Mouse (Mus musculus) erythroblast, embryonic 14.5 days (primary cell): ENCODE measurements around the gene Hsd17b7. TPM values are rescaled to one million over a fixed set of nuclear protein-coding genes. Genes with fewer than 3 reads are reported as not detected.

Source experiments
- H3K27me3 ChIP-seq: 2 replicates; pipeline ENCODE4 v1.6.1; 2012; ENCODE audit warnings: inconsistent platforms; ENCODE audit not compliant: control insufficient read depth
- H3K36me3 ChIP-seq: 2 replicates; pipeline ENCODE4 v1.6.1; 2012; ENCODE audit warnings: mild to moderate bottlenecking, inconsistent platforms; ENCODE audit not compliant: control insufficient read depth
- H3K4me1 ChIP-seq: 2 replicates; pipeline ENCODE4 v1.6.1; 2012; ENCODE audit warnings: inconsistent platforms; ENCODE audit not compliant: control insufficient read depth
- H3K4me3 ChIP-seq: replicated peaks from 2 replicates; pipeline ENCODE3; 2012; ENCODE audit warnings: moderate library complexity, mild to moderate bottlenecking, inconsistent platforms
- H3K9me3 ChIP-seq: 2 replicates; pipeline ENCODE4 v1.6.1; 2012; ENCODE audit warnings: low read length, inconsistent platforms, mixed read lengths; ENCODE audit not compliant: control insufficient read depth
- GATA1 ChIP-seq: IDR thresholded peaks from 2 replicates; pipeline ENCODE4 v1.6.1; 2012; ENCODE audit warnings: low read length, inconsistent platforms, mixed read lengths
- TAL1 ChIP-seq: IDR thresholded peaks from 3 replicates; pipeline ENCODE4 v1.6.1; 2012; ENCODE audit warnings: low read length, inconsistent platforms, mixed read lengths
- polyA plus RNA-seq: library from polyadenylated mRNA; stranded (reverse); fragments of >175 nt; gene quantifications from 2 replicates; pipeline ENCODE4 v1.2.3, GENCODE M21; 2012

Hsd17b7 gene
- polyA plus RNA-seq, 1 experiment: 0.02 TPM

DNA sequence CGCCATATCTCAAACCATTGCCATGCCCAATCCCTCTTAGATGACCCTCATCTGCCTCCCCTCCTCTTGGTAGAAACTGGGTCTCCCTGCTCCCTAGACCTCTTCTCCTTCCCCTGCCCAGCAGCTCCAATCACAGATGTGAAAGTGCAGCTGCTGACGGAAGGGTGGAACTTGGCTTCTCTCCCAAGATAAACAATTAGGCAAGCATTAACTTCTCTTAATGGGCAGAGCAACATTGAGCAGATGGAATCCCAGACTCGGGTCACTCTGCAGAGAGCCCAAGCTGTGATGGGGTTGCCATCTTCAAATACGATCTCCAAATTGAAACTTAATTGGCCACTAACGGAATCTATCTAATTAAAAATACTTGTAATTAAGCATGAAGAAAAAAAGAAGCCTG, 59.9 kb downstream of the Hsd17b7 start:
- Histone ChIP-seq H3K9me3 (peaks cover 5% of the 10 kb centered on the region; the same call in 1 of the 2 replicates), H3K36me3 (no peaks in the 10 kb centered on the region)
- TF ChIP-seq TAL1 (no peak), GATA1 (no peak)

DNA sequence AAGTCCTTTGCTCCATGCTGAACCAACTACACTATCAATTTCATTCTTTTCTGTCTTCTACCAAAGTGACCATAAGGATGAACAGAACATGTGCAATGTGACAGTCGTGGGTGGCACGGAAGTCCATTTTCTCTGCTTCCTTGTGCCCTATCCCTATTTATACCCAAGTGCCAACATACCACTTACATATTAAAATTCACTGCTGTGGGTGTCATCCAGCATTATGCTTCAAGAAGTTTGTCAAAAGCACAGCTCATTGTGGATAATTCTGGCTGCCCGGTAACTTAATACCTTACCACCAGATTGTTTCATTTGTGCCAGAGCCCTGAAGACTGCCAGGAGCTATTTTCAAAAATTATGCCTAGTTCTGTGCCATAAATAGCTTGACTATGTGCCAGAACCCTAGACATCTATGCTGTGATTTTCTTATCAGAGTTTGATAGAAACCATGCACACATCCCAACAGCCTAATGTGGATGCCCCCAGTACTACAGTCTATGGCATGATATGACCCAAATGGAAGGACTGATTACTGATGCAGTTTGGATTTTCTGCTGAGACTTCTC, 68.2 kb downstream of the Hsd17b7 start:
- TF ChIP-seq TAL1 (no peak), GATA1 (no peak)
- Histone ChIP-seq H3K36me3 (no peaks in the 10 kb centered on the region), H3K4me1 (no peaks in the 10 kb centered on the region), H3K9me3 (no peaks in the 10 kb centered on the region; the same call in 1 of the 2 replicates), H3K27me3 (no peaks in the 10 kb centered on the region), H3K4me3 (no peak overlapping the region)

More for the DNA sequence above, 59.9 kb downstream of the Hsd17b7 start:
- H3K4me3 ChIP-seq: no peak overlapping the region
- H3K27me3 ChIP-seq: no peaks in the 10 kb centered on the region
- H3K4me1 ChIP-seq: no peaks in the 10 kb centered on the region

Other genes starting within 250 kb of the Hsd17b7 start
- gene Rgs4, start 221.6 kb downstream of the Hsd17b7 start, polyA plus RNA-seq: not detected in 2 replicates
- gene Ccdc190, start 40.6 kb downstream of the Hsd17b7 start, polyA plus RNA-seq: not detected in 2 replicates
- gene Ddr2, start 141.5 kb upstream of the Hsd17b7 start, polyA plus RNA-seq: under 0.01 TPM in 1 of 2 replicates, not detected in the other
- 0.31 and 0.32 TPM in 2 replicates for gene Uap1, start 205.7 kb upstream of the Hsd17b7 start, polyA plus RNA-seq
- gene Uhmk1, start 246.2 kb upstream of the Hsd17b7 start, polyA plus RNA-seq: 0.07 and 0.08 TPM in 2 replicates